Mouse (Mus musculus): ENCODE measurements around the gene 4930556J24Rik. TPM values are rescaled to one million over a fixed set of nuclear protein-coding genes. Genes with fewer than 3 reads are reported as not detected.
A peak's percentile ranks its signal among the peaks of the same experiment; 100 is the strongest.

Gene 4930556J24Rik
- total and polyA plus RNA-seq, 3 experiments = 0.31 to 0.47 TPM; not detected in 1

GRCm38 (mm10) chr11:3925916-3926315 is 50.7 kb downstream of the 4930556J24Rik start:
- Histone ChIP-seq H3K4me3 (ENCODE audit: control insufficient read depth in 1 of 2, insufficient read depth in 1 of 2, low read depth in 2 of 2, low read length in 2 of 2) (no peak overlapping the region), H3K27ac (ENCODE audit: control insufficient read depth, low read depth, low read length) (no peak overlapping the region), H3K36me3 (ENCODE audit: control insufficient read depth in 1 of 2, insufficient read depth in 2 of 2, low read length in 2 of 2) (peaks cover 0 to 10% of the 10 kb centered on the region in 2 experiments; a peak in 2 of 4 replicates), H3K27me3 (ENCODE audit: control insufficient read depth in 1 of 2, insufficient read depth in 2 of 2, low read length in 2 of 2) (no peaks in the 10 kb centered on the region), H3K79me2 (ENCODE audit: control insufficient read depth, insufficient read depth, low read length, poor library complexity) (no peaks in the 10 kb centered on the region), H3K4me1 (ENCODE audit: control insufficient read depth in 1 of 2, insufficient read depth in 2 of 2, low read length in 2 of 2) (peaks cover 6 to 29% of the 10 kb centered on the region in 2 experiments), H3K9ac (ENCODE audit: control insufficient read depth, low read depth, low read length, poor library complexity, severe bottlenecking) (no peak overlapping the region), H3K9me3 (replicated peaks; ENCODE audit: insufficient read depth, low read length) (no peaks in the 10 kb centered on the region)
- no peak for DNase-seq (ENCODE audit: low read depth, low spot score)
- no peak for TF ChIP-seq ZNF384 (IDR thresholded peaks at IDR 0.05; ENCODE audit: low read depth, low read length)
- no peak for TF ChIP-seq GABPA (IDR thresholded peaks at IDR 0.05; ENCODE audit: low read depth, low read length)
- TF ChIP-seq RCOR1 (IDR thresholded peaks at IDR 0.05; ENCODE audit: low read depth, low read length) = no peak
- TF ChIP-seq NRF1 (IDR thresholded peaks at IDR 0.05; ENCODE audit: insufficient read depth, low read depth, low read length, poor library complexity, severe bottlenecking) = no peak
- TF ChIP-seq KAT2A (conservative IDR thresholded peaks at IDR 0.05; ENCODE audit: low read depth, low read length) = no peak
- TF ChIP-seq POLR2AphosphoS5 (IDR thresholded peaks at IDR 0.05; ENCODE audit: borderline replicate concordance, low read depth, low read length) = no peak
- no peak for TF ChIP-seq MXI1 (IDR thresholded peaks at IDR 0.05; ENCODE audit: low read depth, low read length)
- no peak for TF ChIP-seq USF2 (IDR thresholded peaks at IDR 0.05; ENCODE audit: borderline replicate concordance in 1 of 2, insufficient read depth in 1 of 2, low read depth in 1 of 2, low read length in 2 of 2)
- TF ChIP-seq USF1 (IDR thresholded peaks at IDR 0.05; ENCODE audit: low read depth, low read length) = no peak
- no peak for TF ChIP-seq MAFK (IDR thresholded peaks at IDR 0.05; ENCODE audit: borderline replicate concordance, low read depth, low read length)

GRCm38 (mm10) chr11:3922731-3923130 is 53.8 kb downstream of the 4930556J24Rik start:
- no peaks in the 10 kb centered on the region for H3K79me2 ChIP-seq (ENCODE audit: control insufficient read depth, insufficient read depth, low read length, poor library complexity)
- no peak for DNase-seq (ENCODE audit: low read depth, low spot score)
- no peak overlapping the region for H3K9ac ChIP-seq (ENCODE audit: control insufficient read depth, low read depth, low read length, poor library complexity, severe bottlenecking)
- peaks cover 0 to 6% of the 10 kb centered on the region in 2 experiments; a peak in 1 of 4 replicates for H3K36me3 ChIP-seq (ENCODE audit: control insufficient read depth in 1 of 2, insufficient read depth in 2 of 2, low read length in 2 of 2)
- TF ChIP-seq GATA1 (IDR thresholded peaks at IDR 0.05; ENCODE audit: low read depth, low read length) (peak; percentile 72), TCF12 (IDR thresholded peaks at IDR 0.05; ENCODE audit: low read depth, low read length) (peak; percentile 50; the same call in 1 of the 2 replicates), TAL1 (IDR thresholded peaks at IDR 0.05; ENCODE audit: low read length) (no peak), EP300 (IDR thresholded peaks at IDR 0.05; ENCODE audit: low read depth in 1 of 2, low read length in 2 of 2) (peak; percentile 53 to 63; a peak in 3 of 4 replicates), ZNF384 (IDR thresholded peaks at IDR 0.05; ENCODE audit: low read depth, low read length) (no peak)
- H3K27me3 ChIP-seq (ENCODE audit: control insufficient read depth in 1 of 2, insufficient read depth in 2 of 2, low read length in 2 of 2) = no peaks in the 10 kb centered on the region
- no peak overlapping the region for H3K4me3 ChIP-seq (ENCODE audit: control insufficient read depth in 1 of 2, insufficient read depth in 1 of 2, low read depth in 2 of 2, low read length in 2 of 2)
- no peak overlapping the region for H3K27ac ChIP-seq (ENCODE audit: control insufficient read depth, low read depth, low read length)
- no peaks in the 10 kb centered on the region for H3K9me3 ChIP-seq (replicated peaks; ENCODE audit: insufficient read depth, low read length)
- peaks cover 6 to 16% of the 10 kb centered on the region in 2 experiments for H3K4me1 ChIP-seq (ENCODE audit: control insufficient read depth in 1 of 2, insufficient read depth in 2 of 2, low read length in 2 of 2)

Data from MEL (cell line).